Mouse (Mus musculus): ENCODE data around the gene Dnal1. TPM values are rescaled to one million over a fixed set of nuclear protein-coding genes. Genes with fewer than 3 reads are reported as not detected.
"Not testable (repeated sequence)": the region's sequence is repeated elsewhere in the genome, so short reads cannot be mapped to it uniquely, and the experiment has no call there.

Dnal1 gene
- polyA plus RNA-seq (2014; fragmentation: Nextera tagmentation; extraction: Ambion mirVana): 6.1 and 6.8 TPM in 2 replicates

- 0 out of 2 replicates have a peak within 1 kb of the TSS, but pooled peaks have one; percentile 12 for H3K27ac ChIP-seq (ENCODE audit: low read depth, low read length)
- 3% methylated on average over 33 of the region's 35 CpGs for whole genome bisulfite sequencing
- peaks cover 3% of the 10 kb centered on the region; the same call in 1 of the 2 replicates for H3K4me1 ChIP-seq (replicated peaks; ENCODE audit: control insufficient read depth, insufficient read depth, low read length)
- ATAC-seq (replicated peaks; ENCODE audit: low FRiP score): peak; percentile 98
- no peaks in the 10 kb centered on the region for H3K27me3 ChIP-seq (ENCODE audit: control insufficient read depth, insufficient read depth, low read length)
- no peaks in the 10 kb centered on the region for H3K36me3 ChIP-seq (ENCODE audit: control insufficient read depth, insufficient read depth, low read length)
- H3K9me3 ChIP-seq (ENCODE audit: control insufficient read depth, low read length): no peaks in the 10 kb centered on the region
- peak; percentile 96 for DNase-seq (ENCODE audit: low spot score)
- peak within 1 kb of the TSS; percentile 67 for H3K4me2 ChIP-seq (ENCODE audit: low read depth, low read length, severe bottlenecking)
- H3K9ac ChIP-seq (ENCODE audit: low read length): peak within 1 kb of the TSS; percentile 67
- peak within 1 kb of the TSS; percentile 83 for H3K4me3 ChIP-seq (ENCODE audit: low read depth, low read length)
Measured at GRCm38 (mm10) chr12:84114153-84114994, at the start of gene Dnal1. Dnal1 (plus strand) TSS chr12:84114366.

- peaks cover 11% of the 10 kb centered on the region for H3K27me3 ChIP-seq (ENCODE audit: control insufficient read depth, insufficient read depth, low read length)
- H3K4me2 ChIP-seq (ENCODE audit: low read depth, low read length, severe bottlenecking): no peak overlapping the region
- H3K36me3 ChIP-seq (ENCODE audit: control insufficient read depth, insufficient read depth, low read length): no peaks in the 10 kb centered on the region
- WGBS: 75% methylated on average over 8 of the region's 8 CpGs
- H3K9me3 ChIP-seq (ENCODE audit: control insufficient read depth, low read length): no peaks in the 10 kb centered on the region
- DNase-seq (ENCODE audit: low spot score) (no peak), ATAC-seq (replicated peaks; ENCODE audit: low FRiP score) (no peak)
- no peak overlapping the region for H3K9ac ChIP-seq (ENCODE audit: low read length)
- no peak overlapping the region for H3K4me3 ChIP-seq (ENCODE audit: low read depth, low read length)
- no peaks in the 10 kb centered on the region; the same call in 1 of the 2 replicates for H3K4me1 ChIP-seq (replicated peaks; ENCODE audit: control insufficient read depth, insufficient read depth, low read length)
- no peak overlapping the region for H3K27ac ChIP-seq (ENCODE audit: low read depth, low read length)
Measured at GRCm38 (mm10) chr12:84064621-84065020, 49.5 kb upstream of the Dnal1 start.

GRCm38 (mm10) chr12:84067752-84068151 is 46.4 kb upstream of the Dnal1 start:
- H3K36me3 ChIP-seq (ENCODE audit: control insufficient read depth, insufficient read depth, low read length): no peaks in the 10 kb centered on the region
- H3K27me3 ChIP-seq (ENCODE audit: control insufficient read depth, insufficient read depth, low read length): peaks cover 14% of the 10 kb centered on the region
- WGBS: 83% methylated on average over 4 of the region's 4 CpGs

GRCm38 (mm10) chr12:84068296-84068695 is 45.9 kb upstream of the Dnal1 start:
- Histone ChIP-seq H3K27ac (ENCODE audit: low read depth, low read length) (no peak overlapping the region), H3K27me3 (ENCODE audit: control insufficient read depth, insufficient read depth, low read length) (peaks cover 14% of the 10 kb centered on the region), H3K4me3 (ENCODE audit: low read depth, low read length) (no peak overlapping the region), H3K9me3 (ENCODE audit: control insufficient read depth, low read length) (no peaks in the 10 kb centered on the region), H3K4me2 (ENCODE audit: low read depth, low read length, severe bottlenecking) (no peak overlapping the region), H3K9ac (ENCODE audit: low read length) (no peak overlapping the region), H3K36me3 (ENCODE audit: control insufficient read depth, insufficient read depth, low read length) (no peaks in the 10 kb centered on the region), H3K4me1 (replicated peaks; ENCODE audit: control insufficient read depth, insufficient read depth, low read length) (no peaks in the 10 kb centered on the region; the same call in 1 of the 2 replicates)
- WGBS: 58% methylated on average over 8 of the region's 8 CpGs
- ATAC-seq (replicated peaks; ENCODE audit: low FRiP score) (no peak), DNase-seq (ENCODE audit: low spot score) (no peak)

More at GRCm38 (mm10) chr12:84067752-84068151, 46.4 kb upstream of the Dnal1 start:
- Histone ChIP-seq H3K4me2 (ENCODE audit: low read depth, low read length, severe bottlenecking) (no peak overlapping the region), H3K27ac (ENCODE audit: low read depth, low read length) (no peak overlapping the region), H3K4me3 (ENCODE audit: low read depth, low read length) (no peak overlapping the region), H3K4me1 (replicated peaks; ENCODE audit: control insufficient read depth, insufficient read depth, low read length) (no peaks in the 10 kb centered on the region; the same call in 1 of the 2 replicates), H3K9ac (ENCODE audit: low read length) (no peak overlapping the region), H3K9me3 (ENCODE audit: control insufficient read depth, low read length) (no peaks in the 10 kb centered on the region)
- DNase-seq (ENCODE audit: low spot score) (no peak), ATAC-seq (replicated peaks; ENCODE audit: low FRiP score) (no peak)

- H3K27ac ChIP-seq (ENCODE audit: low read depth, low read length): no peak within 1 kb of the TSS
- H3K27me3 ChIP-seq (ENCODE audit: control insufficient read depth, insufficient read depth, low read length): peaks cover 14% of the 10 kb centered on the region
- WGBS: 59% methylated on average over 9 of the region's 9 CpGs
- H3K36me3 ChIP-seq (ENCODE audit: control insufficient read depth, insufficient read depth, low read length): no peaks in the 10 kb centered on the region
- peak within 1 kb of the TSS; percentile 63 for H3K4me2 ChIP-seq (ENCODE audit: low read depth, low read length, severe bottlenecking)
- ATAC-seq (replicated peaks; ENCODE audit: low FRiP score) (no peak), DNase-seq (ENCODE audit: low spot score) (no peak)
- no peak within 1 kb of the TSS for H3K9ac ChIP-seq (ENCODE audit: low read length)
- H3K4me1 ChIP-seq (replicated peaks; ENCODE audit: control insufficient read depth, insufficient read depth, low read length): no peaks in the 10 kb centered on the region; the same call in 1 of the 2 replicates
- peak within 1 kb of the TSS; percentile 31 for H3K4me3 ChIP-seq (ENCODE audit: low read depth, low read length)
- no peaks in the 10 kb centered on the region for H3K9me3 ChIP-seq (ENCODE audit: control insufficient read depth, low read length)
Measured at GRCm38 (mm10) chr12:84068986-84069385, 45.2 kb upstream of the Dnal1 start, which contains the start of gene Acot5. Acot5 (plus strand) TSS chr12:84069325.

GRCm38 (mm10) chr12:84069582-84069981 is 44.6 kb upstream of the Dnal1 start:
- not testable (repeated sequence) for H3K27ac ChIP-seq (ENCODE audit: low read depth, low read length)

GRCm38 (mm10) chr12:84071696-84072095 is 42.5 kb upstream of the Dnal1 start:
- Histone ChIP-seq H3K36me3 (ENCODE audit: control insufficient read depth, insufficient read depth, low read length) (no peaks in the 10 kb centered on the region), H3K4me3 (ENCODE audit: low read depth, low read length) (no peak overlapping the region), H3K27me3 (ENCODE audit: control insufficient read depth, insufficient read depth, low read length) (peaks cover 14% of the 10 kb centered on the region), H3K27ac (ENCODE audit: low read depth, low read length) (no peak overlapping the region), H3K9me3 (ENCODE audit: control insufficient read depth, low read length) (no peaks in the 10 kb centered on the region), H3K4me2 (ENCODE audit: low read depth, low read length, severe bottlenecking) (no peak overlapping the region), H3K9ac (ENCODE audit: low read length) (no peak overlapping the region), H3K4me1 (replicated peaks; ENCODE audit: control insufficient read depth, insufficient read depth, low read length) (no peaks in the 10 kb centered on the region; the same call in 1 of the 2 replicates)
- WGBS: 94% methylated on average over 2 of the region's 2 CpGs
- DNase-seq (ENCODE audit: low spot score) (no peak), ATAC-seq (replicated peaks; ENCODE audit: low FRiP score) (no peak)

More at GRCm38 (mm10) chr12:84069582-84069981, 44.6 kb upstream of the Dnal1 start:
- H3K27me3 ChIP-seq (ENCODE audit: control insufficient read depth, insufficient read depth, low read length): peaks cover 14% of the 10 kb centered on the region
- not testable (repeated sequence) for H3K9me3 ChIP-seq (ENCODE audit: control insufficient read depth, low read length); ATAC-seq (replicated peaks; ENCODE audit: low FRiP score); H3K36me3 ChIP-seq (ENCODE audit: control insufficient read depth, insufficient read depth, low read length); H3K9ac ChIP-seq (ENCODE audit: low read length); DNase-seq (ENCODE audit: low spot score); H3K4me1 ChIP-seq (replicated peaks; ENCODE audit: control insufficient read depth, insufficient read depth, low read length)
- peak overlapping the region; percentile 63 for H3K4me2 ChIP-seq (ENCODE audit: low read depth, low read length, severe bottlenecking)
- peak overlapping the region; percentile 31 for H3K4me3 ChIP-seq (ENCODE audit: low read depth, low read length)
- WGBS: 2% methylated on average over 38 of the region's 52 CpGs

GRCm38 (mm10) chr12:84077371-84077990 is 36.7 kb upstream of the Dnal1 start:
- Histone ChIP-seq H3K4me3 (ENCODE audit: low read depth, low read length) (no peak overlapping the region), H3K36me3 (ENCODE audit: control insufficient read depth, insufficient read depth, low read length) (no peaks in the 10 kb centered on the region), H3K27me3 (ENCODE audit: control insufficient read depth, insufficient read depth, low read length) (no peaks in the 10 kb centered on the region), H3K4me1 (replicated peaks; ENCODE audit: control insufficient read depth, insufficient read depth, low read length) (no peaks in the 10 kb centered on the region), H3K9me3 (ENCODE audit: control insufficient read depth, low read length) (no peaks in the 10 kb centered on the region), H3K27ac (ENCODE audit: low read depth, low read length) (no peak overlapping the region), H3K4me2 (ENCODE audit: low read depth, low read length, severe bottlenecking) (no peak overlapping the region), H3K9ac (ENCODE audit: low read length) (no peak overlapping the region)
- ATAC-seq (replicated peaks; ENCODE audit: low FRiP score) (no peak), DNase-seq (ENCODE audit: low spot score) (no peak)
- 90% methylated on average over 4 of the region's 4 CpGs for WGBS
